Mouse (Mus musculus): ENCODE data around the gene Pnma1. TPM values are rescaled to one million over a fixed set of nuclear protein-coding genes. Genes with fewer than 3 reads are reported as not detected.

The Pnma1 gene
- total and polyA plus RNA-seq, 3 experiments, result 0.31 to 0.46 TPM; not detected in 1

GRCm38 (mm10) chr12:84113676-84114075, 34.6 kb downstream of the Pnma1 start:
- Histone ChIP-seq H3K9ac (ENCODE audit: control insufficient read depth, low read depth, low read length, poor library complexity, severe bottlenecking) (peak overlapping the region; percentile 70), H3K79me2 (ENCODE audit: control insufficient read depth, insufficient read depth, low read length, poor library complexity) (no peaks in the 10 kb centered on the region), H3K9me3 (replicated peaks; ENCODE audit: insufficient read depth, low read length) (no peaks in the 10 kb centered on the region), H3K4me1 (ENCODE audit: control insufficient read depth in 1 of 2, insufficient read depth in 2 of 2, low read length in 2 of 2) (peaks cover 0 to 4% of the 10 kb centered on the region in 2 experiments; a peak in 1 of 4 replicates), H3K4me3 (ENCODE audit: control insufficient read depth in 1 of 2, insufficient read depth in 1 of 2, low read depth in 2 of 2, low read length in 2 of 2) (peak overlapping the region; percentile 64 to 87), H3K27ac (ENCODE audit: control insufficient read depth, low read depth, low read length) (no peak overlapping the region), H3K27me3 (ENCODE audit: control insufficient read depth in 1 of 2, insufficient read depth in 2 of 2, low read length in 2 of 2) (no peaks in the 10 kb centered on the region), H3K36me3 (ENCODE audit: control insufficient read depth in 1 of 2, insufficient read depth in 2 of 2, low read length in 2 of 2) (peaks cover 0 to 3% of the 10 kb centered on the region in 2 experiments; a peak in 2 of 4 replicates)
- no peak for TF ChIP-seq CTCF (IDR thresholded peaks at IDR 0.05 in 2 of 3, conservative IDR thresholded peaks at IDR 0.05 in 1 of 3; ENCODE audit: control insufficient read depth in 1 of 3, insufficient read depth in 1 of 3, low read depth in 2 of 3, low read length in 3 of 3, poor library complexity in 1 of 3, severe bottlenecking in 1 of 3)
- TF ChIP-seq ZNF384 (IDR thresholded peaks at IDR 0.05; ENCODE audit: low read depth, low read length), result peak; percentile 82; the same call in 1 of the 2 replicates
- peak; percentile 17 for DNase-seq (ENCODE audit: low read depth, low spot score)

- no peaks in the 10 kb centered on the region for H3K9me3 ChIP-seq (replicated peaks; ENCODE audit: insufficient read depth, low read length)
- H3K4me3 ChIP-seq (ENCODE audit: control insufficient read depth in 1 of 2, insufficient read depth in 1 of 2, low read depth in 2 of 2, low read length in 2 of 2), result no peak overlapping the region
- H3K79me2 ChIP-seq (ENCODE audit: control insufficient read depth, insufficient read depth, low read length, poor library complexity), result no peaks in the 10 kb centered on the region
- H3K4me1 ChIP-seq (ENCODE audit: control insufficient read depth in 1 of 2, insufficient read depth in 2 of 2, low read length in 2 of 2), result peaks cover 0 to 4% of the 10 kb centered on the region in 2 experiments; a peak in 2 of 4 replicates
- H3K27ac ChIP-seq (ENCODE audit: control insufficient read depth, low read depth, low read length), result no peak overlapping the region
- TF ChIP-seq USF1 (IDR thresholded peaks at IDR 0.05; ENCODE audit: low read depth, low read length) (no peak), TCF12 (IDR thresholded peaks at IDR 0.05; ENCODE audit: low read depth, low read length) (no peak), RCOR1 (IDR thresholded peaks at IDR 0.05; ENCODE audit: low read depth, low read length) (no peak)
- no peak for DNase-seq (ENCODE audit: low read depth, low spot score)
- no peaks in the 10 kb centered on the region for H3K27me3 ChIP-seq (ENCODE audit: control insufficient read depth in 1 of 2, insufficient read depth in 2 of 2, low read length in 2 of 2)
- H3K36me3 ChIP-seq (ENCODE audit: control insufficient read depth in 1 of 2, insufficient read depth in 2 of 2, low read length in 2 of 2), result peaks cover 0 to 3% of the 10 kb centered on the region in 2 experiments; a peak in 2 of 4 replicates
- no peak overlapping the region for H3K9ac ChIP-seq (ENCODE audit: control insufficient read depth, low read depth, low read length, poor library complexity, severe bottlenecking)
Observed at GRCm38 (mm10) chr12:84110814-84111213, 37.5 kb downstream of the Pnma1 start.

DNA sequence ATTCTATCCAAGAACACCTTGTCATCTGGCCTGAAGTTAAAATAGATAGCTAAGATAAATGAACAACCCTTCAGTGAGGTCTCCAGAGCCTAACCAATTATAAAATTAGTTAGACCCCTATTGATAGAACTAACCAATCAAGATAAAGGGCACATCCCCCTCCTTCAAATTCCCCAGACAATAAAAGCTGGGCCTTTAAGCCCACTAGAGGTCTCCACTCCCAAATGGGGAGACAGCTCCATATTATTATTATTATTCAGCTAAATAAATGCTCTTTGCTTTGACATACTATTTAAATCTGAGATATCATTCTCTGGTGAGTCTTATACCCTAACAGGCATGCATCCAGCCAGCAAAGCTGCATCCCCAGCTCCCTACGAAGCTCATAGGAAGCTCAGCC, 38.4 kb downstream of the Pnma1 start:
- no peak overlapping the region for H3K27ac ChIP-seq (ENCODE audit: control insufficient read depth, low read depth, low read length)
- H3K36me3 ChIP-seq (ENCODE audit: control insufficient read depth in 1 of 2, insufficient read depth in 2 of 2, low read length in 2 of 2), result peaks cover 0 to 5% of the 10 kb centered on the region in 2 experiments; a peak in 2 of 4 replicates
- H3K9me3 ChIP-seq (replicated peaks; ENCODE audit: insufficient read depth, low read length), result no peaks in the 10 kb centered on the region
- peak; percentile 32 for TF ChIP-seq RAD21 (IDR thresholded peaks at IDR 0.05; ENCODE audit: low read depth, low read length)
- no peak for TF ChIP-seq POLR2AphosphoS2 (IDR thresholded peaks at IDR 0.05; ENCODE audit: low read length)
- no peak for TF ChIP-seq NRF1 (IDR thresholded peaks at IDR 0.05; ENCODE audit: insufficient read depth, low read depth, low read length, poor library complexity, severe bottlenecking)
- peak in 2 of 3 experiments; percentile 17 to 45; a peak in 3 of 6 replicates for TF ChIP-seq CTCF (IDR thresholded peaks at IDR 0.05 in 2 of 3, conservative IDR thresholded peaks at IDR 0.05 in 1 of 3; ENCODE audit: control insufficient read depth in 1 of 3, insufficient read depth in 1 of 3, low read depth in 2 of 3, low read length in 3 of 3, poor library complexity in 1 of 3, severe bottlenecking in 1 of 3)
- peak; percentile 52 for TF ChIP-seq SMC3 (IDR thresholded peaks at IDR 0.05; ENCODE audit: low read depth, low read length)
- no peak for TF ChIP-seq MYB (IDR thresholded peaks at IDR 0.05; ENCODE audit: low read depth, low read length)
- no peak for TF ChIP-seq MAZ (IDR thresholded peaks at IDR 0.05; ENCODE audit: low read depth, low read length)
- no peak for TF ChIP-seq USF2 (IDR thresholded peaks at IDR 0.05; ENCODE audit: borderline replicate concordance in 1 of 2, insufficient read depth in 1 of 2, low read depth in 1 of 2, low read length in 2 of 2)
- no peak for TF ChIP-seq ZMIZ1 (IDR thresholded peaks at IDR 0.05; ENCODE audit: low read depth, low read length)
- no peaks in the 10 kb centered on the region for H3K27me3 ChIP-seq (ENCODE audit: control insufficient read depth in 1 of 2, insufficient read depth in 2 of 2, low read length in 2 of 2)
- DNase-seq (ENCODE audit: low read depth, low spot score), result no peak
- H3K4me3 ChIP-seq (ENCODE audit: control insufficient read depth in 1 of 2, insufficient read depth in 1 of 2, low read depth in 2 of 2, low read length in 2 of 2), result no peak overlapping the region
- peaks cover 0 to 4% of the 10 kb centered on the region in 2 experiments; a peak in 2 of 4 replicates for H3K4me1 ChIP-seq (ENCODE audit: control insufficient read depth in 1 of 2, insufficient read depth in 2 of 2, low read length in 2 of 2)
- no peaks in the 10 kb centered on the region for H3K79me2 ChIP-seq (ENCODE audit: control insufficient read depth, insufficient read depth, low read length, poor library complexity)
- no peak overlapping the region for H3K9ac ChIP-seq (ENCODE audit: control insufficient read depth, low read depth, low read length, poor library complexity, severe bottlenecking)

All from MEL (cell line).